Mouse (Mus musculus) midbrain, embryonic 16.5 days (tissue): ENCODE measurements at regions not wholly inside any gene's neighbourhood (a gene's known extent, or its start where the extent isn't known, plus 50 kb on each side); places are given as distances from the start of the nearest gene placed in this dataset.
"Not testable (repeated sequence)": the region's sequence is repeated elsewhere in the genome, so short reads cannot be mapped to it uniquely, and the experiment has no call there.

Experiments
- ATAC-seq: fragments of 200-750 bp; cut with Nextera tagmentation; 2 replicates; pipeline ENCODE4 v1.8.0; 2017; ENCODE audit warnings: moderate TSS enrichment
- H3K27ac ChIP-seq: fragments of 300-500 bp; sonication (generic); 2 replicates; pipeline ENCODE4 v1.5.1; 2014; ENCODE audit warnings: mild to moderate bottlenecking, low read length, mixed read lengths
- H3K27me3 ChIP-seq: fragments of 300-500 bp; sonication (generic); 2 replicates; pipeline ENCODE4 v1.6.1; 2014; ENCODE audit warnings: low read depth, low read length, mixed read lengths; ENCODE audit not compliant: control insufficient read depth, insufficient read depth
- H3K36me3 ChIP-seq: fragments of 300-500 bp; sonication (generic); 2 replicates; pipeline ENCODE4 v1.6.1; 2014; ENCODE audit warnings: mild to moderate bottlenecking, low read length, moderate library complexity, mixed read lengths; ENCODE audit not compliant: control insufficient read depth, insufficient read depth
- H3K4me1 ChIP-seq: fragments of 300-500 bp; sonication (generic); 2 replicates; pipeline ENCODE4 v1.6.1; 2014; ENCODE audit warnings: mild to moderate bottlenecking, low read length, mixed read lengths; ENCODE audit not compliant: control insufficient read depth, insufficient read depth
- H3K4me2 ChIP-seq: fragments of 300-500 bp; sonication (generic); 2 replicates; pipeline ENCODE4 v1.6.1; 2014; ENCODE audit warnings: mild to moderate bottlenecking, low read length, mixed read lengths
- H3K4me3 ChIP-seq: fragments of 300-500 bp; sonication (generic); 2 replicates; pipeline ENCODE4 v1.5.1; 2014; ENCODE audit warnings: low read depth, mild to moderate bottlenecking, low read length, moderate library complexity, mixed read lengths
- H3K9ac ChIP-seq: fragments of 300-500 bp; sonication (generic); 2 replicates; pipeline ENCODE4 v1.6.1; 2014; ENCODE audit warnings: low read depth, low read length, mixed read lengths
- H3K9me3 ChIP-seq: fragments of 300-500 bp; sonication (generic); replicated peaks from 2 replicates; pipeline ENCODE4 v1.6.1; 2014; ENCODE audit warnings: mild to moderate bottlenecking, low read length, mixed read lengths; ENCODE audit not compliant: control insufficient read depth, poor library complexity, severe bottlenecking
- WGBS: fragments of 180-500 bp; shearing (Covaris S2); extraction: QIAGEN DNeasy Blood & Tissue Kit; methylation state at CpG from one replicate; pipeline ENCODE4 v1.1.7; 2014; 5-methylcytosine and 5-hydroxymethylcytosine counted together

DNA sequence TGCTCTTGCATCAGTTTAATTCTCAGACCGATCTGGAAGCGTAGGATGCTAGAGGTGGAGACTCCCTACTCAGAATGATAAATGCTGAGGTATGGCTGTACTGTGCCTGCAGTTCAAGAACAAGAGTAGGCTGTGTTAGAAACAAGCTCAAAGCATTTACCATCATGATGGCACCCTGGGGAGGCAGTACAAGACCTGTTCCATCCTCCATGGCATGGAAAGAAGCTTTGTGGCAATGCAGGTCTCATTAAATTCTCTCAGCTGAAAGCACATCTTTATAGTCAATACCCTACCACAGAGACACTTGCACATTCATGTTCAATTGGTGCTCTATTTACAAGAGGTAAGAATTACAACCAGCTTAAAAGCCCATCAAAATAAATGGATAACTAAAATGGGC lies 209.5 kb downstream of the Tbl1xr1 start:
- no peaks in the 10 kb centered on the region for H3K9me3 ChIP-seq
- H3K4me1 ChIP-seq, result no peaks in the 10 kb centered on the region
- ATAC-seq, result no peak

DNA sequence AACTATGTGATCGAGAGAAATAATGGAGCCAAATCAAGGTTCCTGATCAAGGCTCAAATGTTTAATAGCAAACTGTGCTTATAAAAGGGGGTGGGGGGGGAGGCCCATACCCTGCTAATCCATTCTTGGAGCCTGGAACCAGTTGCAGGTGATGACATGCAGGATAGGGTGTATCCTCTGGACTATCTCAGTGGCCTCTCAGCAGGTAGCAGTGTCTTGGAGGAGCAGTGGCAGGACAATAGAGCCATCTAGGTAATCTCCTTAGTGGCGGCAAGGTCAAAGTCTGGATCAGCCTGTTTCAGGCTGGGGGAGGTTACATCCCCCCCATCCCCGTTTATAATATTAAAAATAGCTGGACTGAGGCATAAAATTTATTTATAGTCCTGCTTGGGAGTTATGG lies 217.0 kb downstream of the Tbl1xr1 start:
- Histone ChIP-seq H3K4me2 (no peak overlapping the region), H3K9me3 (no peaks in the 10 kb centered on the region), H3K4me1 (no peaks in the 10 kb centered on the region), H3K27ac (no peak overlapping the region), H3K9ac (no peak overlapping the region), H3K36me3 (no peaks in the 10 kb centered on the region), H3K4me3 (no peak overlapping the region), H3K27me3 (no peaks in the 10 kb centered on the region)
- no peak for ATAC-seq
- WGBS, result 88% methylated on average over 3 of the region's 3 CpGs

More for the DNA sequence above, 209.5 kb downstream of the Tbl1xr1 start:
- Histone ChIP-seq H3K27ac (no peak overlapping the region), H3K9ac (no peak overlapping the region), H3K36me3 (no peaks in the 10 kb centered on the region), H3K27me3 (no peaks in the 10 kb centered on the region), H3K4me3 (no peak overlapping the region), H3K4me2 (no peak overlapping the region)
- 95% methylated on average over 2 of the region's 2 CpGs for WGBS

DNA sequence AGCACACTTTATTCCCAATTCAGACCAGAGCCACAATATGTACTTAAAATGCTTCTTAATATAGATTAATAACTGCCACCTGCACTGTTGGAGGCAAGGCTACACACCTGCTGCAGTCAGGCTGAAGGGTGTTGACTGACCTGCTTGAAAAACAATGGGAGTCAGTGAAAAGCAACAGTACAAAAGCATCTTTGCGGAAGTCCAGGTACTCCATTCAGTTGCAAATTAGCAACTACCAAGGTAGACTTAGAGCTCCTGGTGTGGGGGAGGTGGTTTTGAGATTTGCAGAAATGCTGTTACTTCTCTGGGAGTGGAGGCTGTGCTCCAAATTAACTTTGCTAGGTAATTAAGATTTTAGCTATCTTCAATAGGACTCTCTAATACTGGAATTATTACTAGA lies 217.6 kb downstream of the Tbl1xr1 start:
- H3K9ac ChIP-seq, H3K4me3 ChIP-seq, ATAC-seq, H3K9me3 ChIP-seq, H3K4me1 ChIP-seq, H3K4me2 ChIP-seq, H3K36me3 ChIP-seq, H3K27me3 ChIP-seq, H3K27ac ChIP-seq: not testable (repeated sequence)
- 98% methylated on average over 1 of the region's 1 CpGs for WGBS

DNA sequence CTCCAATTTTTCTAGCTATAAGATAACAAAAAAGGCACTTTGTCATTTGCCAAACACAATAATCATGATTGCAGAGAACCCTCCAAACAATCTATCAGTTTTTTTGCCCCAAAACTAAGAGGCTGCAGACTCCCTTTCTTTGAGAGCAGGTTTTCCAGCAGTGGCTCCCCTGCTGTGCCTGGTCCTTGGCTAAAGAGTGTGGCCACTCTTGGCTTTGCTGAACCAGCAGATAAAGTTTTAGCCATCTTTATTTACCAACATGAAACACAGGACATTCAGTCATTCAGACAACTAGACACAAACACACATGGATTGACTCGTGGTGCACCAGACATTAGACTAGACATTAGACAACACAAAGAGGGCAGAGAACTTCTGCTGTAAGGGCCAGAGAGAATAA lies 220.5 kb downstream of the Tbl1xr1 start:
- H3K36me3 ChIP-seq, H3K9ac ChIP-seq, H3K4me1 ChIP-seq, H3K27ac ChIP-seq, H3K9me3 ChIP-seq, H3K4me2 ChIP-seq, ATAC-seq, H3K4me3 ChIP-seq, H3K27me3 ChIP-seq: not testable (repeated sequence)
- 82% methylated on average over 1 of the region's 1 CpGs for WGBS

DNA sequence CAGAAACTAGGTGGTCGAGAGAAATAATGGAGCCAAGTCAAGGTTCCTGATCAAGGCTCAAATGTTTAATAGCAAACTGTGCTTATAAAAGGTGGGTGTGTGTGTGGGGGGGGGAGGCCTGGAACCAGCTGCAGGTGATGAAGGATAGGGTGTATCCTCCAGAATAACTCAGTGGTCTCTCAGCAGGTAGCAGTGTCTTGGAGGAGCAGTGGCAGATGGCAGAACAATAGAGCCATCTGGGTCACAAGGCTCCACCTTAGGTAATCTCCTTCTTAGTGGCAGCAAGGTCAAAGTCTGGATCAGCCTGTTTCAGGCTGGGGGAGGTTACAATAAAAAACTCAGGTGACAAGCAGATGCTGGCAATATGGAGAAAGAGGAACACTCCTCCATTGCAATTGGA lies 221.4 kb downstream of the Tbl1xr1 start:
- 79% methylated on average over 1 of the region's 1 CpGs for WGBS
- not testable (repeated sequence) for H3K27ac ChIP-seq, H3K4me1 ChIP-seq, ATAC-seq, H3K9me3 ChIP-seq, H3K9ac ChIP-seq, H3K4me2 ChIP-seq, H3K4me3 ChIP-seq, H3K27me3 ChIP-seq, H3K36me3 ChIP-seq

DNA sequence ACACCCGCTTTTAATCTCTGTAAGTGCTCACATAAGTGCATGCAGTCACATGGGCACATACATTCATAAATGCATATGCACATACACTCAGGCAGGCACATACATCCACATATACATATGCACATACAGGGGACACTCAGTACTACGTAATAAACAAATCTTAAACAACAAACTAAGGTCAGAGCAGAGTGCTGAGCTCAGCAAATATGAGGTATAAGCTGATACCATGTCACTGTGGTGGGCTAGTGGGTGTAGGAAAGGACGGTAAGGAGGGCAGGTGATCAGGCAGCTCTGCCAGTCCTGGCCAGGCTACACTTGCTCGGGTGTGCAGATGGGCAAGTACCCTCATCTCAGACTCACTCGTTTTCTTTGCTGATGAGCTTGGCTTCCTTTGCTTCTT lies 224.1 kb downstream of the Tbl1xr1 start:
- WGBS, result 85% methylated on average over 5 of the region's 5 CpGs
- Histone ChIP-seq H3K27ac (no peak overlapping the region), H3K9me3 (no peaks in the 10 kb centered on the region), H3K27me3 (no peaks in the 10 kb centered on the region), H3K9ac (no peak overlapping the region), H3K4me3 (no peak overlapping the region), H3K36me3 (no peaks in the 10 kb centered on the region), H3K4me2 (no peak overlapping the region), H3K4me1 (peaks cover 9% of the 10 kb centered on the region)
- no peak for ATAC-seq

DNA sequence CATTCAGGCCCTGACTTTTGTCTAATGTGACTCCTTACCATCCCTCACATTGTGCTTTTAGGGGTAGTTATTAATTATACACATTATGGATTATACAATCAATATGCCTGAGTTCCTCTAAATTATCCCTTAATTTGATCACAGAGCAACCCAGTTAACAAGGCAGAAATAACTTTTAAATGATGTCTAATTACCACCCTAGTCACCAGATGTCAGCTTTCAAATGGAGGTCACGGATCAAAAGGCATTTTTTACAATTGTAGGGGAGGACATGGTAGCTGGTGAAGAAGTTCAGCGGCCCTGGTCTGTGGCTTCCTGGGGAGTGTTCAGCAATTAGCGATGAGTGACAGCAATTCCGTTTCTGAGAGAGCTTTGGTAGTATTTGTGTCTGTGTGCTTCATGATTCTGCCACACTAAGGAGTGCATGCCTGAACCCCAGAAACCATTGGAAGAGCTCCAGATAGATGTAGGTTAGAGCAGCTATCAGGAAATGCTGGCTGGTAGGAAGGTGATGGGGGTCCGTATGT lies 225.6 kb downstream of the Tbl1xr1 start:
- Histone ChIP-seq H3K4me2 (no peak overlapping the region), H3K9me3 (no peaks in the 10 kb centered on the region), H3K9ac (no peak overlapping the region), H3K27ac (no peak overlapping the region), H3K4me3 (no peak overlapping the region), H3K27me3 (no peaks in the 10 kb centered on the region), H3K36me3 (no peaks in the 10 kb centered on the region), H3K4me1 (peaks cover 9% of the 10 kb centered on the region)
- 65% methylated on average over 5 of the region's 5 CpGs for WGBS
- no peak for ATAC-seq

DNA sequence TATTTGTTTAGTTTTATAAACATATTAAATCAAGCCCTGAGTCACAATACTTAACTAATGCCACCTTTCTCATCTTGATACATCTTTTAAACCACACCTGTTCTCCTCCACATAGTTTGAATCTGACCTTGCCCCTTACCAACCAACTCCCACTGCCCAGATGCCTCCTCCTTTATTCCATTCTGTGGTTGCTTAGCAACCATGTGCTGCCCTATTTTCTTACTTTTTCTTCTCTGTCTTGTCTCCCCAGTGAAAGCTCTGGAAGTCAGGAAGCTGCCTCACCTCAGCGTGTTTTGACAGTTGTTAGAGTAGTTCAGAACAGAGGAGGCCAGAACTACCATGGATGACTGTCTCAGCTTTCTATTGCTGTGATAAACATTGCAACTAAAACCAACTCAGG lies 227.7 kb downstream of the Tbl1xr1 start:
- no peak overlapping the region for H3K4me3 ChIP-seq
- no peaks in the 10 kb centered on the region for H3K9me3 ChIP-seq
- WGBS, result 7% methylated on average over 1 of the region's 1 CpGs
- peaks cover 9% of the 10 kb centered on the region for H3K4me1 ChIP-seq
- H3K36me3 ChIP-seq, result no peaks in the 10 kb centered on the region
- ATAC-seq, result peak; percentile 38; the same call in 1 of the 2 replicates
- peak overlapping the region; percentile 6 for H3K27ac ChIP-seq
- H3K27me3 ChIP-seq, result no peaks in the 10 kb centered on the region
- no peak overlapping the region for H3K9ac ChIP-seq
- no peak overlapping the region for H3K4me2 ChIP-seq

DNA sequence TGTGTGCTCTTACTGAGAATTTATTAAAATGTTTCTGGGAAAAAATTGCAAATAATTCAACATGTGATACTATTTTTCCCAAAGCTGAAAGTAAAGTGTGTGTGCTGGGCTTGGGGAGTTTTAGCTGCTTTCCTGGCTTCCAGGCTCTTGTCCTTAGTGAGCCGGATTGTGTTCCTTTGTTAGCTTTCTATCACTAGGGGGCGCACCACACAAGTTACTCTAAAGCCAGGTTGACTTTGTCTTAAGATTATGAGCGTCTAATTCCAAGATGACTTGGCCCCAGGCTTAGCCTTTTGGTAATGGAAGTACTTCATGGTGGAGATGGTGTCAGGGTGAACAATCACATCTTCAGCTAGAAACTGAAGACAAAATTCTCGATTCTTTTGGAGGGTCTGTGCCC lies 230.2 kb downstream of the Tbl1xr1 start:
- 72% methylated on average over 4 of the region's 4 CpGs for WGBS
- no peak overlapping the region for H3K4me3 ChIP-seq
- no peak overlapping the region for H3K27ac ChIP-seq
- no peak overlapping the region for H3K4me2 ChIP-seq
- no peaks in the 10 kb centered on the region for H3K27me3 ChIP-seq
- H3K4me1 ChIP-seq, result peaks cover 11% of the 10 kb centered on the region
- ATAC-seq, result no peak
- no peaks in the 10 kb centered on the region for H3K9me3 ChIP-seq
- H3K36me3 ChIP-seq, result no peaks in the 10 kb centered on the region
- H3K9ac ChIP-seq, result no peak overlapping the region

DNA sequence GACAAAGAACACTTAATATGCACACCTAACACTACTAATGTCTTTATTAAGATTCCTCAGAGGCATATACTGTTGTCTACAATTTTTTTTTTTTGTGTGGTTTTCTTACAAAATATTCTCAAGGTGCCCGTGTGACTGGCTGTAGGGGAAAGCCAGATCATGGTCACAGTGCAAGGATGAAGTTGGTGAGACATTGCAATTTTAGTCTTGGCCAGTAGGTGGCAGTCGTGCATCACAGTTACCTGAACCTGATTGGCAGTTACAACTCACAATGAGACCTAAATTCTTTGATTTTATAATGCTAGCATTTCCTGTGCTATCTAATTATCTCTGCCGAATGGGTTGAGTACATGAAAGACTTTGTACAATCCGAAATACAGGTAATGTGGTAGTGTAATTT lies 232.5 kb downstream of the Tbl1xr1 start:
- no peak overlapping the region for H3K27ac ChIP-seq
- H3K4me3 ChIP-seq, result no peak overlapping the region
- no peaks in the 10 kb centered on the region for H3K36me3 ChIP-seq
- H3K27me3 ChIP-seq, result no peaks in the 10 kb centered on the region
- H3K9me3 ChIP-seq, result no peaks in the 10 kb centered on the region
- no peak overlapping the region for H3K4me2 ChIP-seq
- peak; percentile 69 for ATAC-seq
- peaks cover 11% of the 10 kb centered on the region for H3K4me1 ChIP-seq
- 10% methylated on average over 4 of the region's 4 CpGs for WGBS
- no peak overlapping the region for H3K9ac ChIP-seq
